17 mouse cellular contexts compared by ENCODE assay signal in genomic region chr6:119514085-119514484, GRCm38 (mm10). TPM values are rescaled to one million over a fixed set of nuclear protein-coding genes. Genes with fewer than 3 reads are reported as not detected.
A peak's percentile ranks its signal among the peaks of the same experiment; 100 is the strongest.
DNase-seq lines count a peak whose midpoint lies in the region; ATAC-seq lines count a peak whose summit lies in the region.
"Had no signal": no experiment of that assay in that cellular context is flagged by ENCODE, and none has a peak within 500 bp of the region (broad histone marks: within the 10 kb centered on the region; RNA-seq: fewer than 3 reads in every experiment).

No protein-coding gene starts in this region.

- no peak overlapping the region for H3K27ac ChIP-seq in embryonic facial prominence, embryonic 14.5 days (replicated peaks; ENCODE audit: low read depth, low read length)
- no peak overlapping the region for H3K27ac ChIP-seq in embryonic facial prominence, embryonic 10.5 days (replicated peaks)
- no peak overlapping the region for H3K27ac ChIP-seq in heart, embryonic 16.5 days (ENCODE audit: low read length)
- no peak overlapping the region for H3K27ac ChIP-seq in kidney, embryonic 16.5 days (ENCODE audit: low read length)
- H3K27ac ChIP-seq: limb, embryonic 15.5 days had no signal

- H3K9ac ChIP-seq in embryonic facial prominence, embryonic 14.5 days (ENCODE audit: low read depth, low read length), result no peak overlapping the region
- no peak overlapping the region for H3K9ac ChIP-seq in heart, embryonic 16.5 days (ENCODE audit: low read length)
- H3K9ac ChIP-seq in kidney, embryonic 16.5 days (replicated peaks; ENCODE audit: low read length), result no peak overlapping the region
- H3K9ac ChIP-seq: limb, embryonic 15.5 days; liver, postnatal 0 days had no signal

- H3K9me3 ChIP-seq in embryonic facial prominence, embryonic 14.5 days (ENCODE audit: control insufficient read depth, low read length), result no peaks in the 10 kb centered on the region
- H3K9me3 ChIP-seq in embryonic facial prominence, embryonic 10.5 days, result 0 out of 2 replicates have a peak, but pooled peaks cover 5% of the 10 kb centered on the region
- no peaks in the 10 kb centered on the region; the same call in 1 of the 2 replicates for H3K9me3 ChIP-seq in heart, embryonic 16.5 days (replicated peaks; ENCODE audit: control insufficient read depth, low read length)
- 0 out of 2 replicates have a peak, but pooled peaks cover 4% of the 10 kb centered on the region for H3K9me3 ChIP-seq in kidney, embryonic 16.5 days (ENCODE audit: low read length)
- H3K9me3 ChIP-seq: limb, embryonic 15.5 days had no signal

- no peaks in the 10 kb centered on the region for H3K36me3 ChIP-seq in embryonic facial prominence, embryonic 14.5 days (ENCODE audit: control insufficient read depth, insufficient read depth, low read length)
- peaks cover 13% of the 10 kb centered on the region for H3K36me3 ChIP-seq in embryonic facial prominence, embryonic 10.5 days (replicated peaks)
- H3K36me3 ChIP-seq in heart, embryonic 16.5 days (ENCODE audit: control insufficient read depth, insufficient read depth), result no peaks in the 10 kb centered on the region
- no peaks in the 10 kb centered on the region for H3K36me3 ChIP-seq in kidney, embryonic 16.5 days (ENCODE audit: insufficient read depth, low read length)
- H3K36me3 ChIP-seq: limb, embryonic 15.5 days had no signal

- peaks cover 10% of the 10 kb centered on the region for H3K4me1 ChIP-seq in embryonic facial prominence, embryonic 14.5 days (ENCODE audit: control insufficient read depth, insufficient read depth, low read length)
- H3K4me1 ChIP-seq in embryonic facial prominence, embryonic 10.5 days, result 0 out of 2 replicates have a peak, but pooled peaks cover 8% of the 10 kb centered on the region
- H3K4me1 ChIP-seq in heart, embryonic 16.5 days (ENCODE audit: control insufficient read depth, insufficient read depth, low read length), result peaks cover 13% of the 10 kb centered on the region
- H3K4me1 ChIP-seq in kidney, embryonic 16.5 days (ENCODE audit: insufficient read depth, low read length), result peaks cover 14% of the 10 kb centered on the region

- ATAC-seq in embryonic facial prominence, embryonic 14.5 days (ENCODE audit: low read depth), result peak; percentile 60; the same call in 1 of the 2 replicates
- ATAC-seq in heart, embryonic 16.5 days (replicated peaks; ENCODE audit: extremely low read depth, insufficient read depth, low FRiP score), result 0 out of 2 replicates have a peak, but pooled peaks have one; percentile 43
- ATAC-seq in kidney, embryonic 16.5 days (ENCODE audit: low FRiP score, low TSS enrichment), result no peak
- ATAC-seq: liver, postnatal 0 days had no signal

- peak; percentile 41 for DNase-seq in embryonic facial prominence, embryonic 14.5 days (ENCODE audit: low spot score)
- no peak for DNase-seq in embryonic facial prominence, embryonic 10.5 days (ENCODE audit: low spot score)
- DNase-seq in heart, adult 11 months, result no peak
- peak; percentile 49 for DNase-seq in kidney, postnatal 10 days
- peak; percentile 52 for DNase-seq in right cerebral cortex, postnatal 4 days
- no peak for DNase-seq in right cerebral cortex, adult 2 months (ENCODE audit: low spot score in 2 of 2)
- DNase-seq: adrenal gland, adult 2 months; cerebellum, adult 11 months; cerebellum, postnatal 36 days; gastrocnemius, postnatal 36 days; liver, postnatal 0 days; lung, postnatal 36 days; thymus, postnatal 25 days had no signal

- H3K4me3 ChIP-seq in embryonic facial prominence, embryonic 14.5 days (ENCODE audit: low read depth, low read length), result no peak overlapping the region
- H3K4me3 ChIP-seq in embryonic facial prominence, embryonic 10.5 days, result no peak overlapping the region
- no peak overlapping the region for H3K4me3 ChIP-seq in heart, embryonic 16.5 days (ENCODE audit: low read length)
- no peak overlapping the region for H3K4me3 ChIP-seq in kidney, embryonic 16.5 days (ENCODE audit: low read length)
- H3K4me3 ChIP-seq: limb, embryonic 15.5 days had no signal

- 65% methylated on average over 7 of the region's 7 CpGs for WGBS in embryonic facial prominence, embryonic 14.5 days
- 89% methylated on average over 7 of the region's 7 CpGs for WGBS in embryonic facial prominence, embryonic 10.5 days
- WGBS in heart, embryonic 16.5 days, result 41% methylated on average over 7 of the region's 7 CpGs
- 64% methylated on average over 7 of the region's 7 CpGs for WGBS in kidney, embryonic 16.5 days

- H3K27me3 ChIP-seq in embryonic facial prominence, embryonic 14.5 days (replicated peaks; ENCODE audit: control insufficient read depth, insufficient read depth, low read length), result no peaks in the 10 kb centered on the region
- no peaks in the 10 kb centered on the region for H3K27me3 ChIP-seq in embryonic facial prominence, embryonic 10.5 days (replicated peaks; ENCODE audit: low read depth, poor library complexity, severe bottlenecking)
- H3K27me3 ChIP-seq in heart, embryonic 16.5 days (ENCODE audit: control insufficient read depth, insufficient read depth, low read length), result no peaks in the 10 kb centered on the region
- no peaks in the 10 kb centered on the region for H3K27me3 ChIP-seq in kidney, embryonic 16.5 days (ENCODE audit: insufficient read depth, low read length)
- H3K27me3 ChIP-seq: CH12.LX; limb, embryonic 15.5 days had no signal

- H3K4me2 ChIP-seq in embryonic facial prominence, embryonic 14.5 days (ENCODE audit: low read depth, low read length), result no peak overlapping the region
- no peak overlapping the region for H3K4me2 ChIP-seq in heart, embryonic 16.5 days (ENCODE audit: low read depth, low read length)
- H3K4me2 ChIP-seq in kidney, embryonic 16.5 days (replicated peaks; ENCODE audit: low read depth, low read length), result no peak overlapping the region
- H3K4me2 ChIP-seq: limb, embryonic 15.5 days had no signal

RNA-seq across cellular contexts. Expression of gene Wnt5b, which starts 30.1 kb away (rescaled TPM):
- 11.4 and 12.6 TPM in 2 replicates for polyA plus RNA-seq in embryonic facial prominence, embryonic 14.5 days (2014; fragmentation: Nextera tagmentation; extraction: Ambion mirVana)
- 13.2 and 14.2 TPM in 2 replicates for polyA plus RNA-seq in embryonic facial prominence, embryonic 10.5 days (2016; fragmentation: Nextera tagmentation; extraction: Ambion mirVana)
- 5.1 and 5.6 TPM in 2 replicates for polyA plus RNA-seq in heart, embryonic 16.5 days (2015; fragmentation: Nextera tagmentation; extraction: Ambion mirVana)
- polyA plus RNA-seq in kidney, embryonic 16.5 days (2015; fragmentation: Nextera tagmentation; extraction: Ambion mirVana), result 9.6 and 10.1 TPM in 2 replicates

RNA-seq across cellular contexts. Expression of gene Fbxl14, which starts 34.6 kb away (rescaled TPM):
- polyA plus RNA-seq in embryonic facial prominence, embryonic 14.5 days (2014; fragmentation: Nextera tagmentation; extraction: Ambion mirVana), result 6.2 and 7.5 TPM in 2 replicates
- polyA plus RNA-seq in embryonic facial prominence, embryonic 10.5 days (2016; fragmentation: Nextera tagmentation; extraction: Ambion mirVana), result 3.4 and 3.6 TPM in 2 replicates
- polyA plus RNA-seq in heart, embryonic 16.5 days (2015; fragmentation: Nextera tagmentation; extraction: Ambion mirVana), result 3.3 and 4.3 TPM in 2 replicates
- 5.0 and 5.1 TPM in 2 replicates for polyA plus RNA-seq in kidney, embryonic 16.5 days (2015; fragmentation: Nextera tagmentation; extraction: Ambion mirVana)

Comparison
In these comparisons a context has a peak if more than half of its experiments do, and no peak if none do; other contexts are left out.
1. DNase-seq: peak in embryonic facial prominence, embryonic 14.5 days (single experiment), kidney, postnatal 10 days (single experiment) and right cerebral cortex, postnatal 4 days (single experiment); none in embryonic facial prominence, embryonic 10.5 days (single experiment), heart, adult 11 months (single experiment) and right cerebral cortex, adult 2 months (0 of 2).